Mouse (Mus musculus): ENCODE measurements at regions not wholly inside any gene's neighbourhood (a gene's known extent, or its start where the extent isn't known, plus 50 kb on each side); places are given as distances from the start of the nearest gene placed in this dataset.

DNA sequence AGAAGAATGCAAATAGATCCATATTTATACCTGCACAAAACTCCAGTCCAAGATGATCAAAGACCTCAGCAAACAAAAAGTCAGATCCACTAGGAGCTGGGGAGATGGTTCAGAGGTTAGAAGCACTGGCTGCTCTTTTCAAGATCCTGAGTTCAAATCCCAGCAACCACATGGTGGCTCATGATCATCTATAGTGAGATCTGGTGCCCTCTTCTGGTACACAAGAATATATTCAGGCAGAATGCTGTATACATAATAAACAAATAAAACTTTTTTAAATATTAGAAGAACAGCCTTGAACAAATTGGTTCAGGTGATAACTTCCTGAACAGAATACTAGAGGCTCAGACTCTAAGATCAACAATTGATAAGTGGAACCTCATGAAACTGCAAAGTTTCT lies 83.7 kb downstream of the Hmgn5 start:
- no peak overlapping the region for H3K27ac ChIP-seq
- no peak for DNase-seq (ENCODE audit: low spot score in 2 of 2)
- H3K4me3 ChIP-seq, result no peak overlapping the region
- 0 out of 2 replicates have a peak, but pooled peaks have one; percentile 19 for TF ChIP-seq CTCF (conservative IDR thresholded peaks at IDR 0.05)

Data from layer of hippocampus, adult 2 months (tissue).